10 mouse cellular contexts compared by ENCODE assay signal in genomic region chr8:126694370-126694769, GRCm38 (mm10).
DNase-seq lines count a peak whose midpoint lies in the region.
"Had no signal": no experiment of that assay in that cellular context is flagged by ENCODE, and none has a peak within 500 bp of the region (broad histone marks: within the 10 kb centered on the region; RNA-seq: fewer than 3 reads in every experiment).

No protein-coding gene starts in this region.

- no peak overlapping the region for H3K27ac ChIP-seq in hindbrain, embryonic 10.5 days
- H3K27ac ChIP-seq: hindbrain, embryonic 15.5 days; macrophage had no signal

- intact Hi-C loops in left cerebral cortex, postnatal 4 days (cut with DNase I), result no loop called here

- H3K36me3 ChIP-seq in hindbrain, embryonic 10.5 days, result no peaks in the 10 kb centered on the region
- H3K36me3 ChIP-seq: hindbrain, embryonic 15.5 days had no signal

- DNase-seq in left cerebral cortex, adult 11 months (ENCODE audit: low spot score), result peak; percentile 35
- no peak for DNase-seq in left cerebral cortex, postnatal 4 days
- DNase-seq in frontal cortex, postnatal 25 days (ENCODE audit: low spot score in 2 of 2), result peak; percentile 28 to 50
- peak; percentile 66 to 78 for DNase-seq in layer of hippocampus, adult 8-10 months (ENCODE audit: low spot score in 2 of 2)
- DNase-seq in right cerebral cortex, postnatal 14 days, result peak; percentile 57
- DNase-seq in ovary, postnatal 10 days (ENCODE audit: low spot score), result no peak
- DNase-seq in hindbrain, embryonic 10.5 days (ENCODE audit: low spot score), result no peak

- no peaks in the 10 kb centered on the region for H3K27me3 ChIP-seq in hindbrain, embryonic 10.5 days (ENCODE audit: insufficient read depth, poor library complexity, severe bottlenecking)
- H3K27me3 ChIP-seq: hindbrain, embryonic 15.5 days; Patski had no signal

- WGBS in hindbrain, embryonic 10.5 days, result 83% methylated on average over 7 of the region's 7 CpGs

- peaks cover 29% of the 10 kb centered on the region for H3K4me1 ChIP-seq in hindbrain, embryonic 10.5 days (replicated peaks)

- H3K9me3 ChIP-seq in hindbrain, embryonic 10.5 days, result no peaks in the 10 kb centered on the region
- H3K9me3 ChIP-seq: hindbrain, embryonic 15.5 days had no signal

- H3K4me3 ChIP-seq in hindbrain, embryonic 10.5 days, result no peak overlapping the region
- H3K4me3 ChIP-seq: hindbrain, embryonic 15.5 days had no signal

Comparison
In these comparisons a context has a peak if more than half of its experiments do, and no peak if none do; other contexts are left out.
1. DNase-seq: peak in left cerebral cortex, adult 11 months (single experiment), frontal cortex, postnatal 25 days (2 of 2), layer of hippocampus, adult 8-10 months (2 of 2) and right cerebral cortex, postnatal 14 days (single experiment); none in left cerebral cortex, postnatal 4 days (single experiment), ovary, postnatal 10 days (single experiment) and hindbrain, embryonic 10.5 days (single experiment).